Mouse (Mus musculus) liver, postnatal 0 days (tissue): ENCODE measurements around the gene Tmem231. TPM values are rescaled to one million over a fixed set of nuclear protein-coding genes. Genes with fewer than 3 reads are reported as not detected.

Experiments
- ATAC-seq: fragments of 200-750 bp; cut with Nextera tagmentation; 2 replicates; pipeline ENCODE4 v1.8.0; 2017; ENCODE audit warnings: mild to moderate bottlenecking, moderate library complexity
- DNase-seq: peaks from one replicate; pipeline ENCODE4 v3.0.0-alpha.2; 2016
- H3K27ac ChIP-seq: fragments of 300-500 bp; sonication (generic); 2 replicates; pipeline ENCODE4 v1.5.1; 2014; ENCODE audit warnings: antibody characterized with exemption, moderate library complexity, mild to moderate bottlenecking, low read depth
- H3K27me3 ChIP-seq: fragments of 300-500 bp; sonication (generic); 2 replicates; pipeline ENCODE4 v1.6.1; 2014; ENCODE audit warnings: low read length, control low read depth, mixed read lengths; ENCODE audit not compliant: insufficient read depth
- H3K36me3 ChIP-seq: fragments of 300-500 bp; sonication (generic); replicated peaks from 2 replicates; pipeline ENCODE4 v1.6.1; 2014; ENCODE audit warnings: mild to moderate bottlenecking, control low read depth, low read length, moderate library complexity, mixed read lengths; ENCODE audit not compliant: insufficient read depth
- H3K4me1 ChIP-seq: fragments of 300-500 bp; sonication (generic); 2 replicates; pipeline ENCODE4 v1.6.1; 2014; ENCODE audit warnings: antibody characterized with exemption, mild to moderate bottlenecking, control low read depth; ENCODE audit not compliant: insufficient read depth
- H3K4me2 ChIP-seq: fragments of 300-500 bp; sonication (generic); 2 replicates; pipeline ENCODE4 v1.6.1; 2014; ENCODE audit warnings: low read depth, mild to moderate bottlenecking, low read length, moderate library complexity, mixed read lengths
- H3K4me3 ChIP-seq: fragments of 300-500 bp; sonication (generic); 2 replicates; pipeline ENCODE4 v1.5.1; 2014; ENCODE audit warnings: low read depth, low read length
- H3K9ac ChIP-seq: fragments of 300-500 bp; sonication (generic); replicated peaks from 2 replicates; pipeline ENCODE4 v1.6.1; 2014; ENCODE audit warnings: mild to moderate bottlenecking, moderate library complexity
- H3K9me3 ChIP-seq: fragments of 300-500 bp; sonication (generic); 2 replicates; pipeline ENCODE4 v1.6.1; 2016; ENCODE audit warnings: mild to moderate bottlenecking, control low read depth, low read length, mixed read lengths
- CTCF ChIP-seq: sonication (generic); IDR thresholded peaks from 2 replicates; pipeline ENCODE4 v1.5.1; 2016; ENCODE audit warnings: antibody characterized with exemption, low read depth
- EP300 ChIP-seq: IDR thresholded peaks from 2 replicates; pipeline ENCODE4 v1.6.1; 2016; ENCODE audit warnings: antibody characterized with exemption, low read depth, mild to moderate bottlenecking
- WGBS: fragments of 180-500 bp; shearing (Covaris S2); extraction: QIAGEN DNeasy Blood & Tissue Kit; methylation state at CpG from one replicate; pipeline ENCODE4 v1.1.7; 2014; ENCODE audit not compliant: insufficient replicate concordance; 5-methylcytosine and 5-hydroxymethylcytosine counted together
- polyA plus RNA-seq: library from polyadenylated mRNA; unstranded; fragments of >200 nt; fragmentation: Nextera tagmentation; extraction: Ambion mirVana; gene quantifications from 2 replicates; pipeline ENCODE4 v1.2.1, GENCODE M21; 2015

Gene Tmem231
- polyA plus RNA-seq, 1 experiment from 2014 or later = 1.0 TPM

DNA sequence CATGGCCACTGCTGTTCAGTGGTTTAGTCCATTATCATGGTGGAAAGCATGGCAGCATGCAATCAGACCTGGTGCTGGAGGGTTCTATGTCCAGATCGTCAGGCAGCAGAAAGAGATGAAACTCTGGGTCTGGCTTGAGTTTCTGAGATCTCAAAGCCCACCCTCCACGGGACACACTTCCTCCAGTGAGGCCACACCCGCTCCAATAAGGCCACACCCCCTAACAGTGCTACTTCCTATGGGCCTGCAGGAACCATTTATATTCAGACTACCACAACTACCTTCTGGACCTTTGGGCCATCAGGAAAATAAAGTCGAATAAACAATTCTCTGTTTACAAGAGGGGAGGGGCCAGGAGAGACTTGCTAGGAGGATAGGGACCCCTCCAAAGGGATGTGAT lies 12.7 kb downstream of the Tmem231 start:
- WGBS = 62% methylated on average over 4 of the region's 4 CpGs
- no peak for TF ChIP-seq CTCF
- no peak for TF ChIP-seq EP300
- no peaks in the 10 kb centered on the region for H3K27me3 ChIP-seq
- ATAC-seq = no peak
- H3K9me3 ChIP-seq = no peaks in the 10 kb centered on the region
- H3K4me3 ChIP-seq = no peak overlapping the region
- H3K4me1 ChIP-seq = no peaks in the 10 kb centered on the region
- no peak overlapping the region for H3K27ac ChIP-seq
- no peak overlapping the region for H3K4me2 ChIP-seq
- H3K36me3 ChIP-seq = no peaks in the 10 kb centered on the region
- DNase-seq = no peak
- no peak overlapping the region for H3K9ac ChIP-seq

DNA sequence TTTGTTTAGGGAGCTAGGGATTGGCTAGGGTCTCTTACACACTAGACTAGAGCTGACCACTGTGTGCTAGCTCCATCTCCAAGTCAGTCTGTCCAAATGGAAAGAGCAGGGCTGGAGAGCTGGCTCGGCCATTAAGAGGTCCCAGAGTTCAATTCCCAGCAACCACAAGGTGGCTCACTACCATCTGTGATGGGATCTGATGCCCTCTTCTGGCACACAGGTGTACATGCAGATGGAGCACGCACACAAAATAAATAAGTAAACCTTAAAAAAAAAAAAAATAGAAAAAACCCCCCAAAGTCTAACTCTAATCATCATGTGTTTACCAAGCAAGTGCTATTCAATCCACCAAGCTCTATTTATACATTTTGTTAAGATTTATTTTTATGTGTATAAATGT lies 14.0 kb downstream of the Tmem231 start:
- 75% methylated on average over 2 of the region's 2 CpGs for WGBS

DNA sequence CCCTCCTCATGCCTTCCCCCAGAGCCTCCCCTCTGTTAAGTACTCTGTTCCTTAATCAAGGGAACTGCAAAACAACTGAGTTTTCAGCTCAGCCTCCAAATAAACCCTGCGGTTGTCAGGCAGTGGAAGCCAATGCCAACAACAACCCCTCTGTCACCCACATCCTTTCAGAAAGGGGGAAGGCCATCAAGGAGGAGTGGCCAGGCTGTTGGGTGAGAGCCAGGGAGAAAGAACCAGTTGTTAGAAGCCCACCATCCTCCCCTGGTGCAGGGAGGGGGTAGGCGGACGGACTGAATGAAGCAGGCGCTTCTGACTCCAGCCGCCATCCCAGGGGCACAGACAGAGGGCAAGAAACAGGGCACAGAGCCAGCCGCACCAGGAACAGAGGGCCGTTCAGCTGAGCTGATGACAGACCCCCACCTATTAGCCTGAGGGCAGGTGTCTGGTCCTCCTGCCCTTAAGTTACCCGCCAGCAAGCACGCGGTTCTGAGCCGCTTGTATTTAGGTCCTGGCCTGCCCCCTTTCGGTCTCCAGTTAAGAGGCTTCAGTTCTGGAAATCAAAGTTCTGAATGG lies 20.7 kb downstream of the Tmem231 start:
- H3K9ac ChIP-seq = no peak overlapping the region
- no peak overlapping the region for H3K27ac ChIP-seq
- TF ChIP-seq CTCF = no peak
- no peak for TF ChIP-seq EP300
- H3K4me3 ChIP-seq = no peak overlapping the region
- DNase-seq = no peak
- H3K4me2 ChIP-seq = no peak overlapping the region
- no peaks in the 10 kb centered on the region for H3K4me1 ChIP-seq
- H3K36me3 ChIP-seq = no peaks in the 10 kb centered on the region
- peaks cover 36% of the 10 kb centered on the region for H3K27me3 ChIP-seq
- no peaks in the 10 kb centered on the region for H3K9me3 ChIP-seq
- ATAC-seq = no peak
- 60% methylated on average over 12 of the region's 12 CpGs for WGBS

More for the DNA sequence above, 14.0 kb downstream of the Tmem231 start:
- Histone ChIP-seq H3K27me3 (peaks cover 3% of the 10 kb centered on the region; the same call in 1 of the 2 replicates), H3K4me3 (no peak overlapping the region), H3K4me2 (no peak overlapping the region), H3K27ac (no peak overlapping the region), H3K4me1 (no peaks in the 10 kb centered on the region), H3K9ac (no peak overlapping the region), H3K36me3 (no peaks in the 10 kb centered on the region), H3K9me3 (no peaks in the 10 kb centered on the region)
- DNase-seq (no peak), ATAC-seq (no peak)
- TF ChIP-seq EP300 = no peak
- peak; percentile 78 for TF ChIP-seq CTCF

DNA sequence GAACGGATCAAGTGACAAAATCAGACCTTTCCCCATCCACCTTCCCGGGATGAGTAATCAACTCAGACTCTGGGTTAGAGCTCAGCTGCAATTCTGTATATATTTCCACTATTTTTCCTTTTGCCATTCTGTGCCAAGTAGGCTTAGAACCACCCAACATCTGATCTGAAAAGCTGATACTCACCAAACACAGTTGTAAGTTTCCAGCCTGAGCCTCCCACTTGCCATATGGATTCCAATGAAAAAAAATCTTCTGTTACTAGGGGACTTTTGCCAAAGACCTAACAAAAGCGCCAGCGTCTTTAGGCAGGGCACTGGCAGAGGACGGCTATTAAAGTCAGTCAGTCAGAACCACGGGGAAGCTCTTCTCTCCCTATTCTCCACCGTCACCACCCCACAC lies 22.1 kb downstream of the Tmem231 start:
- Histone ChIP-seq H3K9ac (no peak overlapping the region), H3K4me3 (no peak overlapping the region), H3K36me3 (no peaks in the 10 kb centered on the region), H3K4me2 (no peak overlapping the region), H3K4me1 (no peaks in the 10 kb centered on the region), H3K27me3 (peaks cover 37% of the 10 kb centered on the region), H3K27ac (no peak overlapping the region), H3K9me3 (no peaks in the 10 kb centered on the region)
- ATAC-seq (no peak), DNase-seq (no peak)
- no peak for TF ChIP-seq EP300
- TF ChIP-seq CTCF = no peak
- 63% methylated on average over 7 of the region's 7 CpGs for WGBS

DNA sequence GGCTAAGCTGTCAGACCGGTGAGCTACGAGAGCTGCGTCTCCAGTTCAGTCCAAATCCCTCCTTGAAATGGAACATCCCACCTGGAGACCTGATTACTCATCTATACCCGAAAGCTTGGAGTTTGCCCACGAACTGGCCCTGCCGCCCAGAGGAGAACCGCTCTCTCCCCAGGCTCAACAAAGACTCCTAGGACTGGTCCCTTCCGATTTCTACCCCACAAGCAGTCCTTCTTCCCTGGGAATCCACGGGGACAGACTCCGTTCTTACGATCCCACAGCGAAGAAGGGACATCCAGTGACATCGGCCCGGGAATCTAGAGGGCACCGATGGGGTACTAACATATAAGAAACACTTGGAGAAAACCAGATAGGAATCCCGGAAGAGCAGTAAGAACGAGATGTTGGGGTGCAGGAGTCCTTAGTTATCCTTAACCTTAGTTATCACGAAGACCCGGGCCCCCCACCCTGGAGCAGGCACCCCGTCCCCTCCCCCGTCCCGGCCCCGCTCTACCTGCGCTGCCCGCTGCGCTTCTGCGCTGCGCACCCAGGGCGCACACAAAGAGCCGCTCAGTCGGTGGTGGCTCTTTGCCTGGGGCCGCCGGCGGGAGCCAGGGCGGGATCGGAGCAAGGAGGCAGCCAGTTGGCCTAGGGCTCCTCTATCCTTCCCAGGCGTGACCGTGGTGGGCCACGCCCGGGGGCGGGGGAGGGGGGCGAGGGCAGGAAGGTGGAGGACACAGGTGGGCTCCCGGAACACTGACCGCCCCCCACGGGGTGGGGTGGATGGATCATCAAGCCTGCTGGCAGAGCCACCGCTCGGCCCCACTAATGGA lies 23.8 kb downstream of the Tmem231 start, which contains the start of gene Chst5:
TSS of gene Chst5 (minus strand) at position 827 of the 830 bp plus-strand sequence.
- peaks cover 34% of the 10 kb centered on the region for H3K27me3 ChIP-seq
- no peaks in the 10 kb centered on the region for H3K4me1 ChIP-seq
- 8% methylated on average over 47 of the region's 47 CpGs for WGBS
- no peaks in the 10 kb centered on the region for H3K9me3 ChIP-seq
- H3K36me3 ChIP-seq = no peaks in the 10 kb centered on the region
- no peak for DNase-seq
- H3K4me3 ChIP-seq = no peak within 1 kb of the TSS
- H3K4me2 ChIP-seq = peak within 1 kb of the TSS; percentile 0; the same call in 1 of the 2 replicates
- no peak for ATAC-seq
- no peak within 1 kb of the TSS for H3K9ac ChIP-seq
- H3K27ac ChIP-seq = no peak within 1 kb of the TSS
- no peak for TF ChIP-seq EP300
- TF ChIP-seq CTCF = no peak

DNA sequence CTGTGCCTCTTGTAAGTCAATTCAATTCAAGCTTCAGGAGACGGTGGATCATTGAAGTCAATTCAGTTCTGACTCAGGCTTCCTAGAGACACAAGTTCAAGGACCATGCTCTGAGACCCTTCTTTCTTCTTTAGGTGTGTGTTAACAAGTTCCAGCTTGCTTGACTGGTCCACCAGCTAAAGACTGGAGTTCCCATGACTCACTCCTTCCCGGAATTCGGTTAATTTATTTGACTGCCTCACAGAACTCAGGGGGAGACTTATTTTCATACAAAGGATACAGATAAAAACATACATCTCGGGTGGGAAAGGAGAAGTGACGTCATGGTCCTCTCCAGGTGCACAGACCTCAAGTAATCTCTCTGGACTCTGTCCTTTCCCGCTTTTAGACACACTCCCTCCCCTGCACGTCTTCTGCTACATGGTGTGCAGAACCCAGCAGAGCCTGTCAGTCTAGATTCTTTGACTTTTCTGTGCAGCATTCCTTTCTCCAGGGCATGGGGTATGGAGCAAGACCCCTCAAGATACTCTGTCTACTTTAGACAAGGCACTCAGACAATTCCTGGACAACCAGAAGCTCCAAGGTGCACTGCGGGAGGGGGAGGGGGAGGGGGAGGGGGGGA lies 28.1 kb downstream of the Tmem231 start:
- no peak overlapping the region for H3K4me2 ChIP-seq
- DNase-seq (no peak), ATAC-seq (no peak)
- peaks cover 20% of the 10 kb centered on the region for H3K27me3 ChIP-seq
- H3K27ac ChIP-seq = no peak overlapping the region
- H3K36me3 ChIP-seq = no peaks in the 10 kb centered on the region
- H3K9ac ChIP-seq = no peak overlapping the region
- WGBS = 54% methylated on average over 8 of the region's 8 CpGs
- TF ChIP-seq CTCF = no peak
- TF ChIP-seq EP300 = no peak
- no peaks in the 10 kb centered on the region for H3K4me1 ChIP-seq
- no peak overlapping the region for H3K4me3 ChIP-seq
- no peaks in the 10 kb centered on the region for H3K9me3 ChIP-seq
